Mouse (Mus musculus): Measurements from ENCODE around the gene N4bp2. TPM values are rescaled to one million over a fixed set of nuclear protein-coding genes. Genes with fewer than 3 reads are reported as not detected.

Gene N4bp2
- polyA plus RNA-seq, 2 experiments = 31.3 to 39.1 TPM

DNA sequence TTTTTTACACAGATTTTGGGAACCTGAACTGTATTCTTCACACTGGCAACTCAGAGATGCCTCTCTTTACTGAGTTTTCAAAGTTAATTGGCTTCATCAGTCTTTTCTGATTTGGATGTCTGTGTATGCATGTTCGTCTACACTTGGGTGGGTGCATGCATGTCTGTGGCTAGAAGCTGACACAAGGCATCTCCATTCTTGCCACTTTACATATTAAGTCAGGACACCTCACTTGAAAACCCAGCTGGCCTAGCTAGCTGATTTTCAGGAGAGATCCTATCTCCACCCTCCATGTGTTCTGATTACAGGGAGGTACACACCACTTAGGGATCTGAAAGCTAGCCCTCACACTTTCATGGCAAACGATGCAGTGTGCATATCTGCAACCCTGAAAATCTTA lies 2.7 kb upstream of the N4bp2 start:
- no peak for ATAC-seq (ENCODE audit: low FRiP score, low read depth)
- Histone ChIP-seq H3K4me1 (ENCODE audit: control insufficient read depth, insufficient read depth, low read length) (peaks cover 6% of the 10 kb centered on the region), H3K27ac (replicated peaks; ENCODE audit: low read depth, low read length) (no peak overlapping the region), H3K36me3 (ENCODE audit: control insufficient read depth, insufficient read depth, low read length) (peaks cover 6% of the 10 kb centered on the region; the same call in 1 of the 2 replicates), H3K27me3 (ENCODE audit: control insufficient read depth, insufficient read depth, low read length) (no peaks in the 10 kb centered on the region), H3K9me3 (ENCODE audit: control insufficient read depth, low read length) (no peaks in the 10 kb centered on the region), H3K4me3 (replicated peaks; ENCODE audit: low read length) (no peak overlapping the region), H3K4me2 (replicated peaks; ENCODE audit: low read depth, low read length, severe bottlenecking) (no peak overlapping the region), H3K9ac (ENCODE audit: low read depth, low read length, severe bottlenecking) (no peak overlapping the region)
- DNase-seq (ENCODE audit: low spot score) = no peak
- 89% methylated on average over 2 of the region's 2 CpGs for WGBS
- no peak for TF ChIP-seq POLR2A (IDR thresholded peaks at IDR 0.05; ENCODE audit: borderline replicate concordance, extremely low read depth, insufficient read depth, insufficient read length)

GRCm38 (mm10) chr5:65761020-65761419 lies 2.3 kb upstream of the N4bp2 start:
- Histone ChIP-seq H3K4me3 (replicated peaks; ENCODE audit: low read length) (no peak overlapping the region), H3K9me3 (ENCODE audit: control insufficient read depth, low read length) (no peaks in the 10 kb centered on the region), H3K4me2 (replicated peaks; ENCODE audit: low read depth, low read length, severe bottlenecking) (no peak overlapping the region), H3K27me3 (ENCODE audit: control insufficient read depth, insufficient read depth, low read length) (no peaks in the 10 kb centered on the region), H3K4me1 (ENCODE audit: control insufficient read depth, insufficient read depth, low read length) (peaks cover 7% of the 10 kb centered on the region), H3K36me3 (ENCODE audit: control insufficient read depth, insufficient read depth, low read length) (peaks cover 6% of the 10 kb centered on the region; the same call in 1 of the 2 replicates), H3K27ac (replicated peaks; ENCODE audit: low read depth, low read length) (no peak overlapping the region), H3K9ac (ENCODE audit: low read depth, low read length, severe bottlenecking) (no peak overlapping the region)
- WGBS = 79% methylated on average over 5 of the region's 5 CpGs
- ATAC-seq (ENCODE audit: low FRiP score, low read depth) (no peak), DNase-seq (ENCODE audit: low spot score) (no peak)
- no peak for TF ChIP-seq POLR2A (IDR thresholded peaks at IDR 0.05; ENCODE audit: borderline replicate concordance, extremely low read depth, insufficient read depth, insufficient read length)

DNA sequence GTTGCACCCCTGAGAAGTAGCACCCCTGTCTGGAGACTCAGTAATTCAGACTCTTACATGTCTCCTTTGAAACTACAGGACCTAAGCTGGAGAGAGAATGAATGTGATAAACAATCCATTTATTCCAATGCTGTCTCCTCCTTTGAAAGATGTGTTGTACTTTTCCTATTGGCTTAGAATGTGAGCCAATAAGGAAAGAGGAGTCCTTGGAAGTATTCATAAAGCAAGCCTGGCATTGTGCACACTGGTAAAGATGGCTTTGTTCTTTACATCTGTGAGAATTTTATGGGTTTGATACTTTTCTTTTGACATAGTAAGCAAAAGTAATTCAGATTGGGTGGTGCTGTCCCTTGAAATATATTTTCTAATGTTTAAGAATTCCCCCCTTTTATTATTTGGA lies 1.4 kb upstream of the N4bp2 start:
- 0 out of 2 replicates have a peak overlapping the region, but pooled peaks have one; percentile 26 for H3K4me2 ChIP-seq (replicated peaks; ENCODE audit: low read depth, low read length, severe bottlenecking)
- H3K4me3 ChIP-seq (replicated peaks; ENCODE audit: low read length) = no peak overlapping the region
- DNase-seq (ENCODE audit: low spot score) = peak; percentile 63

GRCm38 (mm10) chr5:65762686-65763085 lies 635 bp upstream of the N4bp2 start:
- WGBS = 2% methylated on average over 3 of the region's 3 CpGs
- H3K4me3 ChIP-seq (replicated peaks; ENCODE audit: low read length) = peak overlapping the region; percentile 94
- no peaks in the 10 kb centered on the region for H3K9me3 ChIP-seq (ENCODE audit: control insufficient read depth, low read length)
- no peak for TF ChIP-seq POLR2A (IDR thresholded peaks at IDR 0.05; ENCODE audit: borderline replicate concordance, extremely low read depth, insufficient read depth, insufficient read length)
- peaks cover 7% of the 10 kb centered on the region for H3K4me1 ChIP-seq (ENCODE audit: control insufficient read depth, insufficient read depth, low read length)
- no peaks in the 10 kb centered on the region for H3K27me3 ChIP-seq (ENCODE audit: control insufficient read depth, insufficient read depth, low read length)
- H3K36me3 ChIP-seq (ENCODE audit: control insufficient read depth, insufficient read depth, low read length) = peaks cover 6% of the 10 kb centered on the region; the same call in 1 of the 2 replicates
- H3K4me2 ChIP-seq (replicated peaks; ENCODE audit: low read depth, low read length, severe bottlenecking) = peak overlapping the region; percentile 53
- peak overlapping the region; percentile 100 for H3K27ac ChIP-seq (replicated peaks; ENCODE audit: low read depth, low read length)
- DNase-seq (ENCODE audit: low spot score) (no peak), ATAC-seq (ENCODE audit: low FRiP score, low read depth) (no peak)
- H3K9ac ChIP-seq (ENCODE audit: low read depth, low read length, severe bottlenecking) = peak overlapping the region; percentile 100

More for the DNA sequence above, 1.4 kb upstream of the N4bp2 start:
- no peak for TF ChIP-seq POLR2A (IDR thresholded peaks at IDR 0.05; ENCODE audit: borderline replicate concordance, extremely low read depth, insufficient read depth, insufficient read length)
- no peak for ATAC-seq (ENCODE audit: low FRiP score, low read depth)
- Histone ChIP-seq H3K9me3 (ENCODE audit: control insufficient read depth, low read length) (no peaks in the 10 kb centered on the region), H3K36me3 (ENCODE audit: control insufficient read depth, insufficient read depth, low read length) (peaks cover 6% of the 10 kb centered on the region; the same call in 1 of the 2 replicates), H3K27ac (replicated peaks; ENCODE audit: low read depth, low read length) (no peak overlapping the region), H3K9ac (ENCODE audit: low read depth, low read length, severe bottlenecking) (no peak overlapping the region), H3K4me1 (ENCODE audit: control insufficient read depth, insufficient read depth, low read length) (peaks cover 7% of the 10 kb centered on the region), H3K27me3 (ENCODE audit: control insufficient read depth, insufficient read depth, low read length) (no peaks in the 10 kb centered on the region)

DNA sequence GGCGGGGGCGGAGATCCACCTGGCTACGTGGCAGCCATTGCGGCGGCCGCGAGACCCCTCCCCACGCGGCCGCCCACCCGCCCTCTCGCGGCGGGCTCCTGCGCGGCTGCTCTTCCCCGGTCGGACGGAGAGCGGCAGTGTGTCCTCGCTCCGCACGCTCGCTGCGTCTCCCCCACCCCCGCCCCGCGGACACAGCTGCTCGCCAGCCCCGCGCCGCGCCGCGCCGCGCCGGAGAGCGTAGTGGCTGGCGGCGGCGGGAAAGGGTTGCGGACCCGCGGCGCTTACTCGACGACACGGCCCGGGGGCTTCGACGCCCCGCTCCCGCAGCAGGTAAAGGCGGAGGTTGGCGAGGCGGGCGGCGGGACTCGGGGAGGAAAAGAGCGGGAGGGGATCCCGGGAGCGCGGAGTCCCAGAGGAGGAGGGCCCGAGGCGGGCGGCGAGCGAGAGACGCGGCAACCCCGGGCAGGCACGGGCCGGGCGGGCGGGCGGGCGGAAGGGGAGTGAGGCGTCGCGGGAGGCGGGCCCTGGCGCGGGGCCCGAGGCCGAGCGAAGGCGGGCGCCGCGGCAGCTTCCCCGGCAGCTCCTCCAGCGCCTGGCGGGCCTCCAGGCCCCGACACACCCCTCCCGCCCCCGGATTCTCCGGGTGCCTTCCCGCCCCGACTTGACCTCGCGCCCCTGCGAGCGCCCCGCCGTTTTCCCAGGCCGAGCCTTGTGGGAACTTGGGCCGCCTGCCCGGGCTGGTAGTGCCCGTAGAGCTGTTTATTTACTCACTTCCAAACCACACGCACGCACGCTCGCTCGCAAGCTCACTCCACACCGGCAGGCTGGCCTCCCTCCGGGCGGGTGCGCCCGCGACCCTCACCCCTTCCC lies 830 bp downstream of the N4bp2 start:
- ATAC-seq (ENCODE audit: low FRiP score, low read depth) (peak; percentile 86), DNase-seq (ENCODE audit: low spot score) (peak; percentile 85)
- peaks cover 7% of the 10 kb centered on the region for H3K4me1 ChIP-seq (ENCODE audit: control insufficient read depth, insufficient read depth, low read length)
- 0% methylated on average over 43 of the region's 121 CpGs for WGBS
- 0 out of 2 replicates have a peak, but pooled peaks have one; percentile 22 for TF ChIP-seq POLR2A (IDR thresholded peaks at IDR 0.05; ENCODE audit: borderline replicate concordance, extremely low read depth, insufficient read depth, insufficient read length)
- H3K9ac ChIP-seq (ENCODE audit: low read depth, low read length, severe bottlenecking) = peak overlapping the region; percentile 100
- H3K27ac ChIP-seq (replicated peaks; ENCODE audit: low read depth, low read length) = peak overlapping the region; percentile 100
- H3K36me3 ChIP-seq (ENCODE audit: control insufficient read depth, insufficient read depth, low read length) = peaks cover 6% of the 10 kb centered on the region; the same call in 1 of the 2 replicates
- H3K4me2 ChIP-seq (replicated peaks; ENCODE audit: low read depth, low read length, severe bottlenecking) = peak overlapping the region; percentile 60
- no peaks in the 10 kb centered on the region for H3K27me3 ChIP-seq (ENCODE audit: control insufficient read depth, insufficient read depth, low read length)
- no peaks in the 10 kb centered on the region for H3K9me3 ChIP-seq (ENCODE audit: control insufficient read depth, low read length)
- peak overlapping the region; percentile 94 for H3K4me3 ChIP-seq (replicated peaks; ENCODE audit: low read length)

Measured in limb, embryonic 14.5 days (tissue).